Mouse (Mus musculus): ENCODE results near the gene Hhip. TPM values are rescaled to one million over a fixed set of nuclear protein-coding genes. Genes with fewer than 3 reads are reported as not detected.

The Hhip gene
- 18.3 TPM for polyA plus RNA-seq (2021)

- CTCF ChIA-PET, result interaction anchor here (0.6 to 2.0 kb wide), 4 partner anchors 15 to 62 kb away, joined by 3 to 4 read pairs (median 3); no protein-coding TSS in a partner anchor
- peak; percentile 50 for TF ChIP-seq CTCF (IDR thresholded peaks at IDR 0.05)
- H3K27me3 ChIP-seq, result peaks cover 4% of the 10 kb centered on the region
- POLR2A ChIA-PET, result no interaction called here
- DNase-seq (ENCODE audit: low read depth, low spot score), result no peak
- peak; percentile 70 for ATAC-seq
- in situ Hi-C loops (cut with MboI; ENCODE audit: low pct_unique_long_range_greater_than_20kb), result loop anchor here (10.0 kb wide), 1 partner anchor 323 kb away; no protein-coding TSS in a partner anchor
Measured at GRCm38 (mm10) chr8:80057198-80058174, at the start of gene Hhip. Hhip (minus strand) TSS chr8:80058006.

- no peak for DNase-seq (ENCODE audit: low read depth, low spot score)
- in situ Hi-C loops (cut with MboI; ENCODE audit: low pct_unique_long_range_greater_than_20kb), result no loop called here
- H3K27me3 ChIP-seq, result no peaks in the 10 kb centered on the region
- TF ChIP-seq CTCF (IDR thresholded peaks at IDR 0.05), result no peak
- ATAC-seq, result no peak
- ChIA-PET POLR2A (no interaction called here), CTCF (interaction anchor here (0.8 to 0.9 kb wide), 2 partner anchors 27 to 353 kb away, joined by 3 read pairs; no protein-coding TSS in a partner anchor)
Measured at GRCm38 (mm10) chr8:80087021-80087420, 29.2 kb upstream of the Hhip start.

- POLR2A ChIA-PET, result no interaction called here
- in situ Hi-C loops (cut with MboI; ENCODE audit: low pct_unique_long_range_greater_than_20kb), result loop anchor here (10.0 kb wide), 1 partner anchor 323 kb away; no protein-coding TSS in a partner anchor
- peak; percentile 9 for ATAC-seq
- DNase-seq (ENCODE audit: low read depth, low spot score), result no peak
- H3K27me3 ChIP-seq, result peaks cover 4% of the 10 kb centered on the region
- TF ChIP-seq CTCF (IDR thresholded peaks at IDR 0.05), result no peak
- CTCF ChIA-PET, result interaction anchor here (0.9 kb wide), 1 partner anchor 14 kb away, joined by 3 read pairs; no protein-coding TSS in a partner anchor
Measured at GRCm38 (mm10) chr8:80058193-80058592, 387 bp upstream of the Hhip start.

GRCm38 (mm10) chr8:80056331-80057070, 1.3 kb downstream of the Hhip start:
- DNase-seq (ENCODE audit: low read depth, low spot score), result no peak
- ChIA-PET CTCF (interaction anchor here (1.1 to 2.0 kb wide), 4 partner anchors 15 to 62 kb away, joined by 3 to 6 read pairs (median 4); no protein-coding TSS in a partner anchor), POLR2A (no interaction called here)
- in situ Hi-C loops (cut with MboI; ENCODE audit: low pct_unique_long_range_greater_than_20kb), result loop anchor here (10.0 kb wide), 1 partner anchor 322 kb away; no protein-coding TSS in a partner anchor
- H3K27me3 ChIP-seq, result peaks cover 4% of the 10 kb centered on the region
- no peak for TF ChIP-seq CTCF (IDR thresholded peaks at IDR 0.05)
- no peak for ATAC-seq

GRCm38 (mm10) chr8:80055777-80056176, 2.0 kb downstream of the Hhip start:
- no peak for ATAC-seq
- no peak for TF ChIP-seq CTCF (IDR thresholded peaks at IDR 0.05)
- CTCF ChIA-PET, result interaction anchor here (1.4 to 2.0 kb wide), 3 partner anchors 14 to 61 kb away, joined by 4 to 6 read pairs (median 5); no protein-coding TSS in a partner anchor
- POLR2A ChIA-PET, result no interaction called here
- in situ Hi-C loops (cut with MboI; ENCODE audit: low pct_unique_long_range_greater_than_20kb), result loop anchor here (10.0 kb wide), 1 partner anchor 321 kb away; no protein-coding TSS in a partner anchor
- DNase-seq (ENCODE audit: low read depth, low spot score), result no peak
- H3K27me3 ChIP-seq, result peaks cover 4% of the 10 kb centered on the region

GRCm38 (mm10) chr8:80055094-80055493, 2.7 kb downstream of the Hhip start:
- no peak for TF ChIP-seq CTCF (IDR thresholded peaks at IDR 0.05)
- ATAC-seq, result no peak
- ChIA-PET POLR2A (no interaction called here), CTCF (interaction anchor here (1.4 kb wide), 2 partner anchors 14 to 60 kb away, joined by 5 to 6 read pairs; no protein-coding TSS in a partner anchor)
- in situ Hi-C loops (cut with MboI; ENCODE audit: low pct_unique_long_range_greater_than_20kb), result loop anchor here (10.0 kb wide), 1 partner anchor 320 kb away; no protein-coding TSS in a partner anchor
- DNase-seq (ENCODE audit: low read depth, low spot score), result no peak
- H3K27me3 ChIP-seq, result peaks cover 4% of the 10 kb centered on the region

GRCm38 (mm10) chr8:80054216-80054615, 3.6 kb downstream of the Hhip start:
- TF ChIP-seq CTCF (IDR thresholded peaks at IDR 0.05), result no peak
- H3K27me3 ChIP-seq, result peaks cover 4% of the 10 kb centered on the region
- DNase-seq (ENCODE audit: low read depth, low spot score), result no peak
- in situ Hi-C loops (cut with MboI; ENCODE audit: low pct_unique_long_range_greater_than_20kb), result loop anchor here (10.0 kb wide), 1 partner anchor 319 kb away; no protein-coding TSS in a partner anchor
- ATAC-seq, result no peak
- CTCF ChIA-PET, result interaction anchor here (0.9 to 1.4 kb wide), 3 partner anchors 9 to 24 kb away, joined by 3 read pairs; no protein-coding TSS in a partner anchor
- POLR2A ChIA-PET, result no interaction called here

GRCm38 (mm10) chr8:80052838-80053237, 5.0 kb downstream of the Hhip start:
- DNase-seq (ENCODE audit: low read depth, low spot score), result no peak
- CTCF ChIA-PET, result interaction anchor here (1.1 kb wide), 1 partner anchor 19 kb away, joined by 3 read pairs; no protein-coding TSS in a partner anchor
- H3K27me3 ChIP-seq, result no peaks in the 10 kb centered on the region
- TF ChIP-seq CTCF (IDR thresholded peaks at IDR 0.05), result no peak
- no peak for ATAC-seq
- POLR2A ChIA-PET, result interaction anchor here (0.7 to 1.0 kb wide), 2 partner anchors 11 to 13 kb away, joined by 3 to 4 read pairs; no protein-coding TSS in a partner anchor
- in situ Hi-C loops (cut with MboI; ENCODE audit: low pct_unique_long_range_greater_than_20kb), result loop anchor here (10.0 kb wide), 1 partner anchor 318 kb away; no protein-coding TSS in a partner anchor

- TF ChIP-seq CTCF (IDR thresholded peaks at IDR 0.05), result no peak
- ChIA-PET POLR2A (interaction anchor here (0.9 kb wide), 1 partner anchor 14 kb away, joined by 3 read pairs; no protein-coding TSS in a partner anchor), CTCF (interaction anchor here (0.9 to 1.6 kb wide), 2 partner anchors 9 to 15 kb away, joined by 3 to 4 read pairs; no protein-coding TSS in a partner anchor)
- H3K27me3 ChIP-seq, result no peaks in the 10 kb centered on the region
- ATAC-seq (no peak), DNase-seq (ENCODE audit: low read depth, low spot score) (no peak)
- in situ Hi-C loops (cut with MboI; ENCODE audit: low pct_unique_long_range_greater_than_20kb), result loop anchor here (10.0 kb wide), 1 partner anchor 317 kb away; no protein-coding TSS in a partner anchor
Measured at GRCm38 (mm10) chr8:80051494-80051893, 6.3 kb downstream of the Hhip start.

Data from Patski (cell line).